Mouse (Mus musculus): ENCODE measurements around the gene B830017H08Rik. TPM values are rescaled to one million over a fixed set of nuclear protein-coding genes. Genes with fewer than 3 reads are reported as not detected.

Gene B830017H08Rik
- polyA plus RNA-seq, 1 experiment from 2014 or later = not detected

- Histone ChIP-seq H3K27me3 (replicated peaks; ENCODE audit: control insufficient read depth, insufficient read depth, low read length) (no peaks in the 10 kb centered on the region), H3K36me3 (ENCODE audit: control insufficient read depth, insufficient read depth, low read length) (peaks cover 22% of the 10 kb centered on the region), H3K9me3 (ENCODE audit: control insufficient read depth, low read length) (no peaks in the 10 kb centered on the region), H3K4me3 (ENCODE audit: low read length) (no peak overlapping the region), H3K4me1 (ENCODE audit: control insufficient read depth, insufficient read depth, low read length) (no peaks in the 10 kb centered on the region), H3K27ac (ENCODE audit: low read length) (no peak overlapping the region), H3K9ac (ENCODE audit: low read depth, low read length) (no peak overlapping the region), H3K4me2 (ENCODE audit: low read depth, low read length) (no peak overlapping the region)
- ATAC-seq = no peak
- 94% methylated on average over 7 of the region's 7 CpGs for WGBS
Observed at GRCm38 (mm10) chr16:17842437-17842836, 9.5 kb downstream of the B830017H08Rik start.

- 87% methylated on average over 10 of the region's 10 CpGs for WGBS
- Histone ChIP-seq H3K4me2 (ENCODE audit: low read depth, low read length) (no peak overlapping the region), H3K27me3 (replicated peaks; ENCODE audit: control insufficient read depth, insufficient read depth, low read length) (no peaks in the 10 kb centered on the region), H3K4me3 (ENCODE audit: low read length) (no peak overlapping the region), H3K9me3 (ENCODE audit: control insufficient read depth, low read length) (no peaks in the 10 kb centered on the region), H3K9ac (ENCODE audit: low read depth, low read length) (no peak overlapping the region), H3K36me3 (ENCODE audit: control insufficient read depth, insufficient read depth, low read length) (peaks cover 27% of the 10 kb centered on the region), H3K27ac (ENCODE audit: low read length) (no peak overlapping the region), H3K4me1 (ENCODE audit: control insufficient read depth, insufficient read depth, low read length) (no peaks in the 10 kb centered on the region)
- no peak for ATAC-seq
Observed at GRCm38 (mm10) chr16:17843701-17844365, 10.9 kb downstream of the B830017H08Rik start.

- 96% methylated on average over 6 of the region's 6 CpGs for WGBS
- Histone ChIP-seq H3K9ac (ENCODE audit: low read depth, low read length) (no peak overlapping the region), H3K4me1 (ENCODE audit: control insufficient read depth, insufficient read depth, low read length) (no peaks in the 10 kb centered on the region), H3K27ac (ENCODE audit: low read length) (no peak overlapping the region), H3K4me3 (ENCODE audit: low read length) (no peak overlapping the region), H3K36me3 (ENCODE audit: control insufficient read depth, insufficient read depth, low read length) (peaks cover 13% of the 10 kb centered on the region), H3K9me3 (ENCODE audit: control insufficient read depth, low read length) (no peaks in the 10 kb centered on the region), H3K27me3 (replicated peaks; ENCODE audit: control insufficient read depth, insufficient read depth, low read length) (no peaks in the 10 kb centered on the region), H3K4me2 (ENCODE audit: low read depth, low read length) (no peak overlapping the region)
- no peak for ATAC-seq
Observed at GRCm38 (mm10) chr16:17848431-17848830, 15.5 kb downstream of the B830017H08Rik start.

- Histone ChIP-seq H3K4me3 (ENCODE audit: low read length) (no peak overlapping the region), H3K4me1 (ENCODE audit: control insufficient read depth, insufficient read depth, low read length) (no peaks in the 10 kb centered on the region), H3K36me3 (ENCODE audit: control insufficient read depth, insufficient read depth, low read length) (peaks cover 13% of the 10 kb centered on the region), H3K4me2 (ENCODE audit: low read depth, low read length) (no peak overlapping the region), H3K9me3 (ENCODE audit: control insufficient read depth, low read length) (no peaks in the 10 kb centered on the region), H3K27me3 (replicated peaks; ENCODE audit: control insufficient read depth, insufficient read depth, low read length) (no peaks in the 10 kb centered on the region), H3K27ac (ENCODE audit: low read length) (no peak overlapping the region), H3K9ac (ENCODE audit: low read depth, low read length) (no peak overlapping the region)
- WGBS = 24% methylated on average over 1 of the region's 1 CpGs
- no peak for ATAC-seq
Observed at GRCm38 (mm10) chr16:17848928-17849327, 16.0 kb downstream of the B830017H08Rik start.

GRCm38 (mm10) chr16:17849486-17849885 lies 16.6 kb downstream of the B830017H08Rik start:
- H3K4me2 ChIP-seq (ENCODE audit: low read depth, low read length) = no peak overlapping the region
- no peak overlapping the region for H3K27ac ChIP-seq (ENCODE audit: low read length)
- H3K27me3 ChIP-seq (replicated peaks; ENCODE audit: control insufficient read depth, insufficient read depth, low read length) = no peaks in the 10 kb centered on the region
- H3K36me3 ChIP-seq (ENCODE audit: control insufficient read depth, insufficient read depth, low read length) = peaks cover 9% of the 10 kb centered on the region
- no peak overlapping the region for H3K9ac ChIP-seq (ENCODE audit: low read depth, low read length)
- H3K4me3 ChIP-seq (ENCODE audit: low read length) = no peak overlapping the region
- 84% methylated on average over 6 of the region's 6 CpGs for WGBS
- no peaks in the 10 kb centered on the region for H3K9me3 ChIP-seq (ENCODE audit: control insufficient read depth, low read length)
- no peaks in the 10 kb centered on the region for H3K4me1 ChIP-seq (ENCODE audit: control insufficient read depth, insufficient read depth, low read length)
- ATAC-seq = no peak

GRCm38 (mm10) chr16:17851331-17851730 lies 18.4 kb downstream of the B830017H08Rik start:
- H3K27ac ChIP-seq (ENCODE audit: low read length) = no peak overlapping the region
- no peak for ATAC-seq
- no peak overlapping the region for H3K4me3 ChIP-seq (ENCODE audit: low read length)
- no peaks in the 10 kb centered on the region for H3K9me3 ChIP-seq (ENCODE audit: control insufficient read depth, low read length)
- peaks cover 5% of the 10 kb centered on the region for H3K36me3 ChIP-seq (ENCODE audit: control insufficient read depth, insufficient read depth, low read length)
- no peak overlapping the region for H3K4me2 ChIP-seq (ENCODE audit: low read depth, low read length)
- no peaks in the 10 kb centered on the region for H3K4me1 ChIP-seq (ENCODE audit: control insufficient read depth, insufficient read depth, low read length)
- no peak overlapping the region for H3K9ac ChIP-seq (ENCODE audit: low read depth, low read length)
- WGBS = 93% methylated on average over 5 of the region's 5 CpGs
- no peaks in the 10 kb centered on the region for H3K27me3 ChIP-seq (replicated peaks; ENCODE audit: control insufficient read depth, insufficient read depth, low read length)

- H3K4me1 ChIP-seq (ENCODE audit: control insufficient read depth, insufficient read depth, low read length) = no peaks in the 10 kb centered on the region
- peaks cover 10% of the 10 kb centered on the region for H3K36me3 ChIP-seq (ENCODE audit: control insufficient read depth, insufficient read depth, low read length)
- no peaks in the 10 kb centered on the region for H3K9me3 ChIP-seq (ENCODE audit: control insufficient read depth, low read length)
- no peak overlapping the region for H3K27ac ChIP-seq (ENCODE audit: low read length)
- H3K4me3 ChIP-seq (ENCODE audit: low read length) = no peak overlapping the region
- ATAC-seq = no peak
- no peaks in the 10 kb centered on the region for H3K27me3 ChIP-seq (replicated peaks; ENCODE audit: control insufficient read depth, insufficient read depth, low read length)
- no peak overlapping the region for H3K9ac ChIP-seq (ENCODE audit: low read depth, low read length)
- 96% methylated on average over 1 of the region's 1 CpGs for WGBS
- H3K4me2 ChIP-seq (ENCODE audit: low read depth, low read length) = no peak overlapping the region
Observed at GRCm38 (mm10) chr16:17851860-17852259, 18.9 kb downstream of the B830017H08Rik start.

- WGBS = 79% methylated on average over 2 of the region's 2 CpGs
- ATAC-seq = no peak
- Histone ChIP-seq H3K27me3 (replicated peaks; ENCODE audit: control insufficient read depth, insufficient read depth, low read length) (no peaks in the 10 kb centered on the region), H3K27ac (ENCODE audit: low read length) (no peak overlapping the region), H3K36me3 (ENCODE audit: control insufficient read depth, insufficient read depth, low read length) (peaks cover 18% of the 10 kb centered on the region), H3K4me3 (ENCODE audit: low read length) (no peak overlapping the region), H3K9ac (ENCODE audit: low read depth, low read length) (no peak overlapping the region), H3K4me1 (ENCODE audit: control insufficient read depth, insufficient read depth, low read length) (no peaks in the 10 kb centered on the region), H3K4me2 (ENCODE audit: low read depth, low read length) (no peak overlapping the region), H3K9me3 (ENCODE audit: control insufficient read depth, low read length) (no peaks in the 10 kb centered on the region)
Observed at GRCm38 (mm10) chr16:17853263-17853662, 20.3 kb downstream of the B830017H08Rik start.

- no peaks in the 10 kb centered on the region for H3K27me3 ChIP-seq (replicated peaks; ENCODE audit: control insufficient read depth, insufficient read depth, low read length)
- H3K9ac ChIP-seq (ENCODE audit: low read depth, low read length) = no peak overlapping the region
- no peaks in the 10 kb centered on the region for H3K4me1 ChIP-seq (ENCODE audit: control insufficient read depth, insufficient read depth, low read length)
- H3K27ac ChIP-seq (ENCODE audit: low read length) = no peak overlapping the region
- 78% methylated on average over 7 of the region's 7 CpGs for WGBS
- peaks cover 25% of the 10 kb centered on the region for H3K36me3 ChIP-seq (ENCODE audit: control insufficient read depth, insufficient read depth, low read length)
- ATAC-seq = no peak
- H3K4me2 ChIP-seq (ENCODE audit: low read depth, low read length) = no peak overlapping the region
- no peak overlapping the region for H3K4me3 ChIP-seq (ENCODE audit: low read length)
- H3K9me3 ChIP-seq (ENCODE audit: control insufficient read depth, low read length) = no peaks in the 10 kb centered on the region
Observed at GRCm38 (mm10) chr16:17857157-17857556, 24.2 kb downstream of the B830017H08Rik start.

- Histone ChIP-seq H3K4me3 (ENCODE audit: low read length) (no peak overlapping the region), H3K27ac (ENCODE audit: low read length) (no peak overlapping the region)
Observed at GRCm38 (mm10) chr16:17858592-17858991, 25.7 kb downstream of the B830017H08Rik start.

More at GRCm38 (mm10) chr16:17858592-17858991, 25.7 kb downstream of the B830017H08Rik start:
- no peaks in the 10 kb centered on the region for H3K9me3 ChIP-seq (ENCODE audit: control insufficient read depth, low read length)
- H3K4me2 ChIP-seq (ENCODE audit: low read depth, low read length) = no peak overlapping the region
- no peak overlapping the region for H3K9ac ChIP-seq (ENCODE audit: low read depth, low read length)
- no peaks in the 10 kb centered on the region for H3K4me1 ChIP-seq (ENCODE audit: control insufficient read depth, insufficient read depth, low read length)
- peaks cover 25% of the 10 kb centered on the region for H3K36me3 ChIP-seq (ENCODE audit: control insufficient read depth, insufficient read depth, low read length)
- ATAC-seq = no peak
- no peaks in the 10 kb centered on the region for H3K27me3 ChIP-seq (replicated peaks; ENCODE audit: control insufficient read depth, insufficient read depth, low read length)
